Mouse (Mus musculus) hematopoietic multipotent progenitor cell, adult 10-12 weeks (in vitro differentiated cells): ENCODE measurements around the gene Gm3183. TPM values are rescaled to one million over a fixed set of nuclear protein-coding genes. Genes with fewer than 3 reads are reported as not detected.

ENCODE experiments used
- polyA plus RNA-seq: library from polyadenylated mRNA; stranded (reverse); fragments of >175 nt; gene quantifications from 2 replicates; pipeline ENCODE4 v1.2.3, GENCODE M21; 2012; ENCODE audit warnings: low replicate concordance

Gene Gm3183
- not detected in 2 replicates for polyA plus RNA-seq

GRCm38 (mm10) chr5:94865136-94865535 lies at the start of gene Gm3183:
Gene Gm3183, plus strand, starts transcription at chr5:94865436.

Other genes starting within 250 kb of the Gm3183 start
- gene Gm3147, start 249.1 kb upstream of the Gm3183 start, polyA plus RNA-seq: not detected in 2 replicates
- not detected in 2 replicates for gene Gm6509, start 241.5 kb upstream of the Gm3183 start, polyA plus RNA-seq
- gene Gm6205, start 217.1 kb upstream of the Gm3183 start, polyA plus RNA-seq: not detected in 2 replicates
- gene Gm6367, start 123.2 kb downstream of the Gm3183 start, polyA plus RNA-seq: not detected in 2 replicates
- not detected in 2 replicates for gene Gm7942, start 241.5 kb downstream of the Gm3183 start, polyA plus RNA-seq